Mouse (Mus musculus) midbrain, embryonic 16.5 days (tissue): Measurements from ENCODE around the gene Rnaseh2c. TPM values are rescaled to one million over a fixed set of nuclear protein-coding genes. Genes with fewer than 3 reads are reported as not detected.

Experiments
- ATAC-seq: fragments of 200-750 bp; cut with Nextera tagmentation; 2 replicates; pipeline ENCODE4 v1.8.0; 2017; ENCODE audit warnings: moderate TSS enrichment
- H3K27ac ChIP-seq: fragments of 300-500 bp; sonication (generic); 2 replicates; pipeline ENCODE4 v1.5.1; 2014; ENCODE audit warnings: mild to moderate bottlenecking, low read length, mixed read lengths
- H3K27me3 ChIP-seq: fragments of 300-500 bp; sonication (generic); 2 replicates; pipeline ENCODE4 v1.6.1; 2014; ENCODE audit warnings: low read depth, low read length, mixed read lengths; ENCODE audit not compliant: control insufficient read depth, insufficient read depth
- H3K36me3 ChIP-seq: fragments of 300-500 bp; sonication (generic); 2 replicates; pipeline ENCODE4 v1.6.1; 2014; ENCODE audit warnings: mild to moderate bottlenecking, low read length, moderate library complexity, mixed read lengths; ENCODE audit not compliant: control insufficient read depth, insufficient read depth
- H3K4me1 ChIP-seq: fragments of 300-500 bp; sonication (generic); 2 replicates; pipeline ENCODE4 v1.6.1; 2014; ENCODE audit warnings: mild to moderate bottlenecking, low read length, mixed read lengths; ENCODE audit not compliant: control insufficient read depth, insufficient read depth
- H3K4me2 ChIP-seq: fragments of 300-500 bp; sonication (generic); 2 replicates; pipeline ENCODE4 v1.6.1; 2014; ENCODE audit warnings: mild to moderate bottlenecking, low read length, mixed read lengths
- H3K4me3 ChIP-seq: fragments of 300-500 bp; sonication (generic); 2 replicates; pipeline ENCODE4 v1.5.1; 2014; ENCODE audit warnings: low read depth, mild to moderate bottlenecking, low read length, moderate library complexity, mixed read lengths
- H3K9ac ChIP-seq: fragments of 300-500 bp; sonication (generic); 2 replicates; pipeline ENCODE4 v1.6.1; 2014; ENCODE audit warnings: low read depth, low read length, mixed read lengths
- H3K9me3 ChIP-seq: fragments of 300-500 bp; sonication (generic); replicated peaks from 2 replicates; pipeline ENCODE4 v1.6.1; 2014; ENCODE audit warnings: mild to moderate bottlenecking, low read length, mixed read lengths; ENCODE audit not compliant: control insufficient read depth, poor library complexity, severe bottlenecking
- WGBS: fragments of 180-500 bp; shearing (Covaris S2); extraction: QIAGEN DNeasy Blood & Tissue Kit; methylation state at CpG from one replicate; pipeline ENCODE4 v1.1.7; 2014; 5-methylcytosine and 5-hydroxymethylcytosine counted together
- polyA plus RNA-seq: library from polyadenylated mRNA; unstranded; fragments of >200 nt; fragmentation: Nextera tagmentation; extraction: Ambion mirVana; gene quantifications from 2 replicates; pipeline ENCODE4 v1.2.1, GENCODE M21; 2015

Rnaseh2c gene
- polyA plus RNA-seq, 1 experiment from 2014 or later, result 58.4 TPM

GRCm38 (mm10) chr19:5570353-5571246 lies 31.1 kb upstream of the Rnaseh2c start:
- H3K27me3 ChIP-seq, result no peaks in the 10 kb centered on the region
- no peak overlapping the region for H3K27ac ChIP-seq
- 90% methylated on average over 32 of the region's 32 CpGs for WGBS
- H3K36me3 ChIP-seq, result peaks cover 8% of the 10 kb centered on the region; the same call in 1 of the 2 replicates
- peaks cover 13% of the 10 kb centered on the region for H3K4me1 ChIP-seq
- H3K4me3 ChIP-seq, result no peak overlapping the region
- no peak for ATAC-seq
- H3K9me3 ChIP-seq, result no peaks in the 10 kb centered on the region
- no peak overlapping the region for H3K4me2 ChIP-seq
- H3K9ac ChIP-seq, result no peak overlapping the region

DNA sequence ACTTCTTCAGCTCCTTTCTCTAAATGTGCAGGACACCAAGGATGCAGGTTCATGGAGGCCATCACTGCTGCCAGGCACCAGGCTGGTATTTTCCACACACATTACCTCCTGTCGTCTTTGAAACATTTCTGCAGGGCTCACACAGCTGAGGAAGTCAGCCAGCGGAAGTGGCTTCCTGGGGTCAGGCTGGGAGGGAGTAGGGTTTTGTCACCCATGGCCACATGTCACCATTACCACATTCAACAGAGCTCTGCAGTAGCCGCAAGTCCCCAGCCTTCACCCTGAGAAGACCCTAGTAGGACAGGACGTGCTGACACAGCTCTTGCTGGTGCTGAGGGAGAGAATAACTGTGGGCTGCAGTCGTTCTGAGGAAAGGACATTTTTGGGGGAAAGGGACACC lies 29.8 kb upstream of the Rnaseh2c start:
- H3K4me1 ChIP-seq, result peaks cover 11% of the 10 kb centered on the region
- H3K9me3 ChIP-seq, result no peaks in the 10 kb centered on the region
- ATAC-seq, result no peak
- H3K27ac ChIP-seq, result no peak overlapping the region
- no peak overlapping the region for H3K4me3 ChIP-seq
- no peaks in the 10 kb centered on the region for H3K27me3 ChIP-seq
- H3K9ac ChIP-seq, result no peak overlapping the region
- H3K4me2 ChIP-seq, result no peak overlapping the region
- H3K36me3 ChIP-seq, result peaks cover 8% of the 10 kb centered on the region; the same call in 1 of the 2 replicates
- 84% methylated on average over 5 of the region's 5 CpGs for WGBS

- Histone ChIP-seq H3K27me3 (no peaks in the 10 kb centered on the region), H3K36me3 (peaks cover 8% of the 10 kb centered on the region; the same call in 1 of the 2 replicates), H3K9ac (no peak overlapping the region), H3K27ac (no peak overlapping the region), H3K4me3 (no peak overlapping the region), H3K4me1 (peaks cover 6% of the 10 kb centered on the region), H3K9me3 (no peaks in the 10 kb centered on the region), H3K4me2 (no peak overlapping the region)
- ATAC-seq, result no peak
- 86% methylated on average over 19 of the region's 19 CpGs for WGBS
These were observed 29.1 kb upstream of the Rnaseh2c start for GRCm38 (mm10) chr19:5572331-5573125.

DNA sequence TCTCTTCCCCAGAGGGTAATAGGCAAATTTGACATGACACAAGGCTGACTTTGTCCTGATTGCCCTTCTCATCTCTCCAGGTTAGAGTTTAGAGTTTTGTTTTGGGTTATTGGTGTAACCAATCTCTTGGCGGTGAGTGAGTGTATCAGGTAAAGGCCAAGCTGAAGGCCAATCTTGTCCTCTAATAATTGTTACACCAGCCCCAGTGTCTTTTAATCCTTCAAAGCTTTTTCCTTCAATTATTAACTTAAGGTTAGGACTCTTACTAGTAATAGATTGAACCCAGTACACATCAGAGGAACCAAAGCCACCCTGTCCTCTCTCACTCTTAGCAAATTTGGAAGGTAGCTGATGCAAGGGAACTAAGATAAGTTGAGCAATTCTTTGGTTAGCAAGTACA lies 26.3 kb upstream of the Rnaseh2c start:
- WGBS, result 94% methylated on average over 1 of the region's 1 CpGs
- H3K27ac ChIP-seq, result no peak overlapping the region
- H3K4me3 ChIP-seq, result no peak overlapping the region
- no peaks in the 10 kb centered on the region; the same call in 1 of the 2 replicates for H3K27me3 ChIP-seq
- H3K4me1 ChIP-seq, result no peaks in the 10 kb centered on the region
- H3K4me2 ChIP-seq, result no peak overlapping the region
- no peak for ATAC-seq
- no peak overlapping the region for H3K9ac ChIP-seq
- H3K9me3 ChIP-seq, result no peaks in the 10 kb centered on the region
- H3K36me3 ChIP-seq, result peaks cover 6% of the 10 kb centered on the region; the same call in 1 of the 2 replicates

DNA sequence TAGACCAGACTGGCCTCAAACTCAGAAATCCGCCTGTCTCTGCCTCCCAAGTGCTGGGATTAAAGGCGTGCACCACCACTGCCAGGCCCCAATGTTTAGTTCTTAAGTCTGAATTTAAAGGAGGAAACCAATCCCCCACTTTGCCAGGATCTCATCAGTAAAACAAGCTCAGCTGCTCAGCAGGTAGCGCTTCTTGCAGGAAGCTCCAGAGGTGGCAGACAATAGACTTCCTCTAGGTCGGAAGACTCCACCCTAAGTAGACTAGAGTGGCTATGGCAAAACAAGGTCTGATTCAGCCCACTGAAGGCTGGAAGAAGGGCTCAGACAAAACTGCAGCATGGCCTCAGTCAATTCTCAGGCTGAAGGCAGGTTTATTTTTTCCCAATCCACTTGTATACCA lies 21.7 kb upstream of the Rnaseh2c start:
- Histone ChIP-seq H3K4me2 (no peak overlapping the region), H3K4me1 (no peaks in the 10 kb centered on the region), H3K4me3 (no peak overlapping the region), H3K27me3 (no peaks in the 10 kb centered on the region; the same call in 1 of the 2 replicates), H3K36me3 (no peaks in the 10 kb centered on the region), H3K9ac (no peak overlapping the region), H3K27ac (no peak overlapping the region), H3K9me3 (no peaks in the 10 kb centered on the region)
- WGBS, result 72% methylated on average over 4 of the region's 4 CpGs
- ATAC-seq, result no peak

- Histone ChIP-seq H3K4me3 (no peak overlapping the region), H3K9ac (no peak overlapping the region), H3K27me3 (no peaks in the 10 kb centered on the region; the same call in 1 of the 2 replicates), H3K27ac (no peak overlapping the region), H3K4me1 (no peaks in the 10 kb centered on the region), H3K4me2 (no peak overlapping the region), H3K36me3 (no peaks in the 10 kb centered on the region), H3K9me3 (no peaks in the 10 kb centered on the region)
- no peak for ATAC-seq
- 83% methylated on average over 6 of the region's 6 CpGs for WGBS
These were observed 20.9 kb upstream of the Rnaseh2c start for GRCm38 (mm10) chr19:5580776-5581175.

- Histone ChIP-seq H3K9ac (no peak overlapping the region), H3K4me1 (no peaks in the 10 kb centered on the region), H3K27me3 (no peaks in the 10 kb centered on the region; the same call in 1 of the 2 replicates), H3K4me3 (no peak overlapping the region), H3K36me3 (no peaks in the 10 kb centered on the region), H3K4me2 (no peak overlapping the region), H3K9me3 (no peaks in the 10 kb centered on the region), H3K27ac (no peak overlapping the region)
- 79% methylated on average over 2 of the region's 2 CpGs for WGBS
- no peak for ATAC-seq
These were observed 19.7 kb upstream of the Rnaseh2c start for GRCm38 (mm10) chr19:5581995-5582394.

GRCm38 (mm10) chr19:5589159-5589558 lies 12.5 kb upstream of the Rnaseh2c start:
- no peak for ATAC-seq
- Histone ChIP-seq H3K4me2 (no peak overlapping the region), H3K9ac (no peak overlapping the region), H3K9me3 (no peaks in the 10 kb centered on the region), H3K36me3 (no peaks in the 10 kb centered on the region), H3K4me3 (no peak overlapping the region), H3K27me3 (no peaks in the 10 kb centered on the region), H3K27ac (no peak overlapping the region), H3K4me1 (no peaks in the 10 kb centered on the region)
- 81% methylated on average over 9 of the region's 9 CpGs for WGBS

- no peak overlapping the region for H3K4me2 ChIP-seq
- H3K36me3 ChIP-seq, result no peaks in the 10 kb centered on the region
- H3K27ac ChIP-seq, result no peak overlapping the region
- H3K27me3 ChIP-seq, result no peaks in the 10 kb centered on the region
- no peaks in the 10 kb centered on the region for H3K4me1 ChIP-seq
- no peaks in the 10 kb centered on the region for H3K9me3 ChIP-seq
- H3K4me3 ChIP-seq, result no peak overlapping the region
- ATAC-seq, result no peak
- H3K9ac ChIP-seq, result no peak overlapping the region
- WGBS, result 90% methylated on average over 6 of the region's 6 CpGs
These were observed 9.8 kb upstream of the Rnaseh2c start for GRCm38 (mm10) chr19:5591888-5592287.
